Mouse (Mus musculus) midbrain, postnatal 0 days (tissue): ENCODE measurements at regions not wholly inside any gene's neighbourhood (a gene's known extent, or its start where the extent isn't known, plus 50 kb on each side); places are given as distances from the start of the nearest gene placed in this dataset.

Experiments used
- ATAC-seq: fragments of 200-750 bp; cut with Nextera tagmentation; 2 replicates; pipeline ENCODE4 v1.8.0; 2017; ENCODE audit warnings: moderate number of reproducible peaks, mild to moderate bottlenecking, moderate TSS enrichment, moderate library complexity; ENCODE audit not compliant: low FRiP score
- DNase-seq: peaks from one replicate; pipeline ENCODE4 v3.0.0-alpha.2; 2015; ENCODE audit warnings: low spot score
- H3K27ac ChIP-seq: fragments of 300-500 bp; sonication (generic); 2 replicates; pipeline ENCODE4 v1.5.1; 2014; ENCODE audit warnings: low read depth, mild to moderate bottlenecking, low read length, mixed read lengths
- H3K27me3 ChIP-seq: fragments of 300-500 bp; sonication (generic); 2 replicates; pipeline ENCODE4 v1.6.1; 2014; ENCODE audit warnings: low read length, control low read depth, mixed read lengths; ENCODE audit not compliant: insufficient read depth
- H3K36me3 ChIP-seq: fragments of 300-500 bp; sonication (generic); 2 replicates; pipeline ENCODE4 v1.6.1; 2014; ENCODE audit warnings: low read length, control low read depth, mixed read lengths; ENCODE audit not compliant: insufficient read depth
- H3K4me1 ChIP-seq: fragments of 300-500 bp; sonication (generic); 2 replicates; pipeline ENCODE4 v1.6.1; 2014; ENCODE audit warnings: mild to moderate bottlenecking, control low read depth, antibody characterized with exemption, low read length, mixed read lengths; ENCODE audit not compliant: insufficient read depth
- H3K4me2 ChIP-seq: fragments of 300-500 bp; sonication (generic); 2 replicates; pipeline ENCODE4 v1.6.1; 2014; ENCODE audit warnings: low read depth, mild to moderate bottlenecking, low read length, mixed read lengths; ENCODE audit not compliant: poor library complexity, severe bottlenecking
- H3K4me3 ChIP-seq: fragments of 300-500 bp; sonication (generic); 2 replicates; pipeline ENCODE4 v1.5.1; 2014; ENCODE audit warnings: low read depth, mild to moderate bottlenecking, low read length, moderate library complexity
- H3K9ac ChIP-seq: fragments of 300-500 bp; sonication (generic); replicated peaks from 2 replicates; pipeline ENCODE4 v1.6.1; 2014; ENCODE audit warnings: mild to moderate bottlenecking, low read length, moderate library complexity, mixed read lengths; ENCODE audit not compliant: poor library complexity, severe bottlenecking
- H3K9me3 ChIP-seq: fragments of 300-500 bp; sonication (generic); 2 replicates; pipeline ENCODE4 v1.6.1; 2016; ENCODE audit warnings: low read length, control low read depth
- CTCF ChIP-seq: IDR thresholded peaks from 2 replicates; pipeline ENCODE4 v1.5.1; 2016; ENCODE audit warnings: antibody characterized with exemption, mild to moderate bottlenecking
- WGBS: fragments of 180-500 bp; shearing (Covaris S2); extraction: QIAGEN DNeasy Blood & Tissue Kit; methylation state at CpG from one replicate; pipeline ENCODE4 v1.1.7; 2014; 5-methylcytosine and 5-hydroxymethylcytosine counted together

DNA sequence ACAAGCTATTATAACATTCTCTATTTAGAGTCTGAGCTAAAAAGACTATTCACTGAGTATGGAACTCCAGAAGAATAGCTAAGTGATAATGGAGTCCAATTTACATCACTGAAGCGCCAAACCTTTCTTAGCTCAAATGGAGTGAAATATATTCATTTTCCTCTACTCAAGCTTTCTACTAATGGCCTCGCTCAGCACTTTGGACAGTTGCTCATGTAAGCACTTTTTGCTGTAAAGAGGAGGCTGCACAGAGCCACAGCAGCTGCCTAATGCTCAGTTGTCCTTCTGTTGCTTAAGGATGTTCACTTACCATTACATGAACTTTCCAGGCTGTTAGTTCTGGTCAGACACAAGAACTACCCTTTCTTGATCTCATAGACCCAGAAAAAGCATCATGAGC is 268.7 kb upstream of the Tacr3 start:
- Histone ChIP-seq H3K27ac (no peak overlapping the region), H3K9ac (no peak overlapping the region), H3K4me3 (no peak overlapping the region), H3K4me2 (no peak overlapping the region), H3K4me1 (no peaks in the 10 kb centered on the region), H3K36me3 (no peaks in the 10 kb centered on the region), H3K9me3 (no peaks in the 10 kb centered on the region), H3K27me3 (no peaks in the 10 kb centered on the region)
- ATAC-seq (no peak), DNase-seq (no peak)
- WGBS, result 82% methylated on average over 2 of the region's 2 CpGs
- no peak for TF ChIP-seq CTCF

DNA sequence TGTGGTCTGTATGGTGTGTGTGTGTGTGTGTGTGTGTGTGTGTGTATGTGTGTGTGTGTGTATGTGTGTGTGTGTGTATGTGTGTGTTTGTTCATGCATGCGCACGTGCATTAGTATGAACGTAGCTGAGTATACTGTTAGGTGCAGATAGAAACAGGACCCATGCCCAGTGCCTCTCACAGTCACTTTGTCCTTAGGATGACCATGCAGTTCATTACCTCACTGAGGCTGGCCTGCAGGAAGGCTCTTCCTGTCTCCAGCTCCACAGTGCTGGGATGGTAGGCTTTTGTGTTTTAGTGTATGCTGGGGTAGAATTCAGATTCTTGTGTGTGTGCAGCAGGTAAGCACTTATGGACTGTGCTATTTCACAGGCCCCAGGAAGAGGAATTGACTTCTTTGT is 250.0 kb upstream of the Tacr3 start:
- ATAC-seq, result no peak

DNA sequence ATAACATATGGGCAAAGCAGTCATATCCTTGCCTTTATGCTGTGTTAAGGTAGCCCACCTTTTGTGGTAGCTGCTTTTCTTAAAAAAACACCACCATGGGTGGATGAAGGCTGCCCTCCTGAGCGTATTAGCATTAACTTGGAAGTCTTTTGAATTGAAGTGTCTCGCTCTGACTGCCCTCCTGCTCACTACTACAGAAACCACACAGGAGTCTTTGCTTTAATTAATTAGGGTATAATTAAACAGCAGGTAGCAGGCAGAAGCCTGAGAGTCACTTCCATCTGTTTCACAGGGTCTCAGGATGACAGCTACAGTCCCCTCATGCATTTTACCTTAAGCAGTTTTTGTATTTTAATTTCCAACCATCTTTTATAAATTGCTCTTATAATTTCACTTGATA is 240.2 kb upstream of the Tacr3 start:
- 31% methylated on average over 2 of the region's 2 CpGs for WGBS
- Histone ChIP-seq H3K4me3 (no peak overlapping the region), H3K36me3 (no peaks in the 10 kb centered on the region), H3K4me1 (no peaks in the 10 kb centered on the region), H3K4me2 (no peak overlapping the region), H3K27ac (no peak overlapping the region), H3K9ac (no peak overlapping the region), H3K27me3 (no peaks in the 10 kb centered on the region), H3K9me3 (no peaks in the 10 kb centered on the region)
- DNase-seq, result peak; percentile 33
- no peak for ATAC-seq
- TF ChIP-seq CTCF, result no peak

More for the DNA sequence above, 250.0 kb upstream of the Tacr3 start:
- no peaks in the 10 kb centered on the region for H3K36me3 ChIP-seq
- no peaks in the 10 kb centered on the region for H3K27me3 ChIP-seq
- no peak for TF ChIP-seq CTCF
- H3K4me1 ChIP-seq, result no peaks in the 10 kb centered on the region
- no peak for DNase-seq
- H3K4me2 ChIP-seq, result no peak overlapping the region
- no peak overlapping the region for H3K9ac ChIP-seq
- H3K27ac ChIP-seq, result no peak overlapping the region
- WGBS, result 92% methylated on average over 3 of the region's 3 CpGs
- H3K9me3 ChIP-seq, result no peaks in the 10 kb centered on the region
- H3K4me3 ChIP-seq, result no peak overlapping the region

DNA sequence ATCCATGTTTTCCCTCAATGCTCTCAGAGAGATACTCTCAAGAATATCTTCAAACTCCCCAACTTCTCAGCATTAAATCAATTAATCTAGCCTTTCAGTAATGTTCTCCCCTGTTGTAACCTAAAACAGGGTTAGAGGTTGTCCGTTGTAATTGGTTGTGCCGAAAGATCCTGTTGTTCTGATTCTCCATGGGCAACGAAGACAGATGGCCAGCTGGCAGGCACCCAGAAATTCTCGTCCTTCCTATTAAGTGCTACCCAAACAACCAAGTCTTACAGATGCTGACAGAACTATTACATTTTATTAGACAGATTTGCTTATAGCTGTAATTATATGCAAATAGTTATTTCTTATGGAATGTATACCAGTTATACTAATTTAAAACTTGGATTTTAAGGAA is 225.9 kb upstream of the Tacr3 start:
- WGBS, result 43% methylated on average over 4 of the region's 4 CpGs
- no peaks in the 10 kb centered on the region for H3K27me3 ChIP-seq

DNA sequence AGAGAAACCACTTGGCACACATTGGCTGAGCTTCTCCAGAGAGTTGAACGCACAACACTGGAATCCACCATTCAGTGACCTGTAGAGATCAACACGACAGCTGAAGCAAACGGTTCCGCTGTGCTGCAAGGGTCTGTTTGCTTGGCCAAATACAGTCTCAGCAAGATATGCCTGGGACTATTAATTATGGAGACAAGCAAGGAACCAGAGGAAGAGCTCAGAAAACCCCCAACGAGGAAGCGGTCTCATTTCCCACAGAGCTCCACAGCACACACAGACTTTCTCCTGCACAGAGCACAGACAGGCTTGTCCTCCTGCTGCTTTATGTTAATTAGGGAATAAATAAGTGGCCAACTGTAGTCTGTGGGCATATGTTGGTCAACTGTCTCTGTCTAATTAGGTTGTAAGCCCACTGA is 223.4 kb upstream of the Tacr3 start:
- peaks cover 5% of the 10 kb centered on the region; the same call in 1 of the 2 replicates for H3K4me1 ChIP-seq
- 22% methylated on average over 6 of the region's 6 CpGs for WGBS
- H3K9ac ChIP-seq, result no peak overlapping the region
- H3K36me3 ChIP-seq, result no peaks in the 10 kb centered on the region
- TF ChIP-seq CTCF, result no peak
- no peaks in the 10 kb centered on the region for H3K27me3 ChIP-seq
- H3K4me2 ChIP-seq, result no peak overlapping the region
- DNase-seq (peak; percentile 87), ATAC-seq (peak; percentile 88; the same call in 1 of the 2 replicates)
- H3K9me3 ChIP-seq, result no peaks in the 10 kb centered on the region
- no peak overlapping the region for H3K4me3 ChIP-seq
- no peak overlapping the region for H3K27ac ChIP-seq

More for the DNA sequence above, 225.9 kb upstream of the Tacr3 start:
- Histone ChIP-seq H3K4me2 (no peak overlapping the region), H3K4me3 (no peak overlapping the region), H3K9me3 (no peaks in the 10 kb centered on the region), H3K4me1 (peaks cover 5% of the 10 kb centered on the region; the same call in 1 of the 2 replicates), H3K9ac (no peak overlapping the region), H3K36me3 (no peaks in the 10 kb centered on the region), H3K27ac (no peak overlapping the region)
- DNase-seq (peak; percentile 46), ATAC-seq (no peak)
- TF ChIP-seq CTCF, result no peak

DNA sequence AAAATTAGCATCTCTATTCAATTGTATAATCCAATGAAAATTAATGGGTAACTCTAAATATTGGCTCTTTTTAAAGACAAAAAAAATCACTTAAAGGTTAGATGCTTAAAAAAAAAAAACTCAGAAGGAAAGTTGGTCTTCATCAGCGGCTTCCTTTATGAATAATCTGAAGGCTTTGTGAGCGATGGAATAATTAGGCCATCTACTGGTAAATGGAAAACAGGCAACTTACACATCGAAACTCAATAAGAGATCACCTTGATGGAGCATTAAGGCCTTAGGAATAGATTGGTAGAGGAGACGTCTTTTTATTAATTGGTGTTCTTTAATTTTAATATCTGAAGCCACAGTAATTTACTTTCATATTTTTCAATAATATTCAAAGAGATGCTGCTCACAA is 218.6 kb upstream of the Tacr3 start:
- Histone ChIP-seq H3K27me3 (no peaks in the 10 kb centered on the region), H3K4me2 (no peak overlapping the region), H3K4me1 (peaks cover 8% of the 10 kb centered on the region; the same call in 1 of the 2 replicates), H3K36me3 (no peaks in the 10 kb centered on the region), H3K27ac (no peak overlapping the region), H3K9me3 (no peaks in the 10 kb centered on the region), H3K9ac (no peak overlapping the region), H3K4me3 (no peak overlapping the region)
- DNase-seq (peak; percentile 68), ATAC-seq (no peak)
- peak; percentile 75 for TF ChIP-seq CTCF
- WGBS, result 56% methylated on average over 4 of the region's 4 CpGs
